Mouse (Mus musculus) embryonic facial prominence, embryonic 15.5 days (tissue): Measurements from ENCODE around the gene Trim2. TPM values are rescaled to one million over a fixed set of nuclear protein-coding genes. Genes with fewer than 3 reads are reported as not detected.

Experiments used
- ATAC-seq: fragments of 200-750 bp; cut with Nextera tagmentation; 2 replicates; pipeline ENCODE4 v1.8.0; 2017; ENCODE audit warnings: low read depth, moderate TSS enrichment; ENCODE audit not compliant: insufficient number of reproducible peaks, low FRiP score, low TSS enrichment
- H3K27ac ChIP-seq: fragments of 300-500 bp; sonication (generic); replicated peaks from 2 replicates; pipeline ENCODE4 v1.5.1; 2015; ENCODE audit warnings: mild to moderate bottlenecking, inconsistent platforms
- H3K27me3 ChIP-seq: fragments of 300-500 bp; sonication (generic); 2 replicates; pipeline ENCODE4 v1.6.1; 2015; ENCODE audit warnings: inconsistent platforms
- H3K36me3 ChIP-seq: fragments of 300-500 bp; sonication (generic); 2 replicates; pipeline ENCODE4 v1.6.1; 2015; ENCODE audit warnings: mild to moderate bottlenecking, inconsistent platforms
- H3K4me1 ChIP-seq: fragments of 300-500 bp; sonication (generic); 2 replicates; pipeline ENCODE4 v1.6.1; 2015; ENCODE audit warnings: inconsistent platforms
- H3K4me2 ChIP-seq: fragments of 300-500 bp; sonication (generic); replicated peaks from 2 replicates; pipeline ENCODE4 v1.6.1; 2015; ENCODE audit warnings: mild to moderate bottlenecking, inconsistent platforms
- H3K4me3 ChIP-seq: fragments of 300-500 bp; sonication (generic); replicated peaks from 2 replicates; pipeline ENCODE4 v1.5.1; 2015; ENCODE audit warnings: mild to moderate bottlenecking, inconsistent platforms
- H3K9ac ChIP-seq: fragments of 300-500 bp; sonication (generic); 2 replicates; pipeline ENCODE4 v1.6.1; 2015; ENCODE audit warnings: inconsistent platforms
- H3K9me3 ChIP-seq: fragments of 300-500 bp; sonication (generic); replicated peaks from 2 replicates; pipeline ENCODE4 v1.6.1; 2016; ENCODE audit warnings: inconsistent platforms
- WGBS: fragments of 180-500 bp; shearing (Covaris S2); methylation state at CpG from one replicate; pipeline ENCODE4 v1.1.7; 2015; 5-methylcytosine and 5-hydroxymethylcytosine counted together
- polyA plus RNA-seq: library from polyadenylated mRNA; unstranded; fragments of >200 nt; fragmentation: Nextera tagmentation; extraction: Ambion mirVana; gene quantifications from 2 replicates; pipeline ENCODE4 v1.2.1, GENCODE M21; 2015

Trim2 gene
- polyA plus RNA-seq, 1 experiment from 2014 or later = 31.0 TPM

DNA sequence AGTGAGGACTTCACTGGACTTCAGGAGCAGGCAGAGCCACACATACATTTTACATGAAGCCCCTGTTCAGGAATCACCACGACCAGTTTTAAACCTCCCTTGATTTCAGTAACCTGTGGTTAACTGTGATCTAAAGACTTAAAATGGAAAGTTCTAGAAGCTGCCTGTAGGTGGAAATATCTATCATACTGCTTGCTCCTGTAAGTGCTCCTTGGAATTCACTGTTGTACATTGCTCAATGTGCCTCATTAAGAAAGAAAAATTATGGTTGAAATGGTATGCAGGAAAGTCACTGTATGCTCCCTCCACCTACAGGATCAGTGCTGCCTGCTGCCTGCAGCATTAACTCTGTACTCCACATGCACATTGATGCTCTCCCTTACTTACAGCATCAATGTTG is 41.6 kb downstream of the Trim2 start:
- Histone ChIP-seq H3K4me1 (peaks cover 11% of the 10 kb centered on the region), H3K27me3 (no peaks in the 10 kb centered on the region; the same call in 1 of the 2 replicates), H3K9ac (no peak overlapping the region), H3K36me3 (no peaks in the 10 kb centered on the region), H3K9me3 (no peaks in the 10 kb centered on the region), H3K27ac (no peak overlapping the region), H3K4me2 (no peak overlapping the region), H3K4me3 (no peak overlapping the region)
- 46% methylated on average over 1 of the region's 1 CpGs for WGBS
- ATAC-seq = no peak

DNA sequence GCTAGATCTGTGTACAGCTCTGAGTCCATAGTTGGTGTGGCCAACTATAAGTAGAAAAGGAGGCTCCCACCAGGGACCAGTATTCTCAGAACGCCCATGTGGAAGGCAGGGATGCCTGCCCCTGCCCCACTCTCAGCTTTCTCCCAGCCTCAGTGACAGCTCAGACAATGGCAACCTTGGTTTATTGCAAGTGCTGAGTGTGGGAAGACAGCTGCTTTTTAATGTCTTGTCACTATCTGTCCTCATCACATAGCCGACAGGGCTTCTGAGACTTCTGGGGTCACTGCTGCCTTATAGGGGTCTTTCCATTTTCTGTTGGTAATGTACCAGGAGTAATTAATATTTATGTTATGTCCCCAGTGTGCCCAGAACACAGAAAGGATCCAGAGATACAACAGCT is 42.3 kb downstream of the Trim2 start:
- no peak overlapping the region for H3K4me2 ChIP-seq
- ATAC-seq = no peak
- H3K4me1 ChIP-seq = peaks cover 6% of the 10 kb centered on the region
- H3K36me3 ChIP-seq = no peaks in the 10 kb centered on the region
- H3K9ac ChIP-seq = no peak overlapping the region
- no peaks in the 10 kb centered on the region for H3K9me3 ChIP-seq
- whole genome bisulfite sequencing = 75% methylated on average over 2 of the region's 2 CpGs
- no peak overlapping the region for H3K4me3 ChIP-seq
- H3K27me3 ChIP-seq = no peaks in the 10 kb centered on the region; the same call in 1 of the 2 replicates
- no peak overlapping the region for H3K27ac ChIP-seq

DNA sequence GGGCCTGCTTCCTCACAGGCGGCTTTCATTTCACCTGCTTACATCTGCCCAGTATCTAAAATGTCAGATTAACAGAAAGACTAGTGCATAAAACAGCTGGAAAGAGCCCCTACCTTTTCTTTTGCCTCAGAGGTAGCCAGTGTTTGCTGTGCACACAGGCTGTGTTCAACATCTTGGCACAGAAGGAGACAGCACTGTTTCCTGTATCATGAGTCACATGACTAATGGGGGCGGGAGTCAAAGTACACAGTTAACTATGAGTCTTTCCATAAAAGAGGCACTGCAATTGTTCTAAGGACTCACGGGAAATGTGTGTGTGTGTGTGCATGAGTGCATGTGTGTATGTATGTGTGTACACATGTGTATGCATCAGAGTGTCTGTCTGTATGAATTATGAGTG is 43.9 kb downstream of the Trim2 start:
- 77% methylated on average over 3 of the region's 3 CpGs for WGBS
- Histone ChIP-seq H3K4me2 (no peak overlapping the region), H3K27ac (no peak overlapping the region), H3K4me3 (no peak overlapping the region), H3K9me3 (no peaks in the 10 kb centered on the region), H3K4me1 (peaks cover 9% of the 10 kb centered on the region), H3K27me3 (no peaks in the 10 kb centered on the region; the same call in 1 of the 2 replicates), H3K9ac (no peak overlapping the region), H3K36me3 (no peaks in the 10 kb centered on the region)
- no peak for ATAC-seq

DNA sequence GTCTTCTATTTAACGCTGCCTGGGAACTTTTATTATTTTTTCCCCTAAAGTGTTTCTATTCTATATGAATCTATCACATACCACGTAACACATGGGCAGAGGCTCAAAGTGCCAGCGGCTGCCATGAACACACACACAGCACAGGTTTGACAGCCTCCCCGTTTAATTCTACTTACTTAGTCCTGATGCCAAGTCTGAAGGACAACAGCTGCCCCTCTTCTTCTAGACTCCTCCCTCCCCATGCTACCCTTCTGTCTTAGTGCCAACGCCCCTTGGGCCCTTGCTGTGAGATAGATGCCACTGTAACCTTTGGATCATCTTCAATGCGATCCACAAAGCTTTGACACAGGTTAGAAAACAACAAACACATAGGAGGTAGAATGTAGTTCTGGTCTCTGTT is 44.8 kb downstream of the Trim2 start:
- H3K9me3 ChIP-seq = no peaks in the 10 kb centered on the region
- no peak overlapping the region for H3K9ac ChIP-seq
- no peaks in the 10 kb centered on the region for H3K36me3 ChIP-seq
- no peak overlapping the region for H3K4me3 ChIP-seq
- ATAC-seq = no peak
- WGBS = 82% methylated on average over 6 of the region's 6 CpGs
- no peak overlapping the region for H3K27ac ChIP-seq
- H3K27me3 ChIP-seq = no peaks in the 10 kb centered on the region; the same call in 1 of the 2 replicates
- no peak overlapping the region for H3K4me2 ChIP-seq
- peaks cover 9% of the 10 kb centered on the region for H3K4me1 ChIP-seq

DNA sequence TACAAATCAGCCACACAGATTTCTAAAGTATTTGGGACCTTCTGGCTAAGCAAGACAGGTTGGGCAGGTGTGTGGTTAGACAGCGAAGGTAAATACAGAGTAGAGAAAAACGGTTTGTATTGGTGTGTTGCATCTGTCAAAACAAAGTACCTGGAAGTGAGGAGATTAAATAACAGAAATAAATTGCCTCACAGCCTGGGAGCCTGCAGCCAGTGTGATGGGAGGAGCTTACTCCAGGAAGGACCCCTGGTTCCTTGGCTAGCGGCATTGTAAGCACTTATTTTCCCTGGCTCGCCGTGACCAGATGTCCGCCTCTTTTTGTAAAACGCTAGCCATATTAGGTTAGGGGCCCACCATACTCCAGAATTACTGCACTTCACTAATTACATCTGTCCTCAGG is 45.8 kb downstream of the Trim2 start:
- WGBS = 32% methylated on average over 7 of the region's 7 CpGs
- ATAC-seq = no peak
- H3K4me2 ChIP-seq = no peak overlapping the region
- no peak overlapping the region for H3K4me3 ChIP-seq
- peaks cover 9% of the 10 kb centered on the region for H3K4me1 ChIP-seq
- no peaks in the 10 kb centered on the region for H3K9me3 ChIP-seq
- no peaks in the 10 kb centered on the region for H3K36me3 ChIP-seq
- no peak overlapping the region for H3K27ac ChIP-seq
- H3K9ac ChIP-seq = no peak overlapping the region
- H3K27me3 ChIP-seq = no peaks in the 10 kb centered on the region; the same call in 1 of the 2 replicates

DNA sequence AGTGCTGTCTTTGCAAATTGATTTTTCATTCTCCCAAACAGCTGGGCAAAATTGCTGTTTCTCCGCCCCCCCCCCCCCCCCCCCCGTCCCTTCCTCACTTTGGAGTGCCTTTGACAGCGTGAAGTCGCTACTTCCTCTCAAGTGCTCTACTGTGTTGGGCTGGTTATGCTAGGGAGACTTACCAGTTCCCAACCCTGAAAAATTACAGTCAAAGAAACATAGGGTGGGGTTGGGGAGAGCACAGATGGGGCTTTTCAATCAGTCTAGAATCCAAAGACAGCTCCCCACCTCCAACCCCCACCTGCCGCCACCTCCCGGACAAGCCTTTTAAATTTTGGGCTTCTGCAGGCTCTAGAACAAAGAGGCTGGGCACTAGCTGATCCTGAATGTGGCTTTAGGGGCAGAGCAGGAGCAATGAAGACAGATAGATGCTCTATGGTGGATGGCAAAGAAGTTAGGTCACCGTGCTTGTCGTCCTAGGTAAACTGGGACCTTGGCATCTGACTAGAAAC is 46.6 kb downstream of the Trim2 start:
- Histone ChIP-seq H3K4me1 (peaks cover 9% of the 10 kb centered on the region), H3K9me3 (no peaks in the 10 kb centered on the region), H3K9ac (no peak overlapping the region), H3K27ac (peak overlapping the region; percentile 89), H3K4me2 (peak overlapping the region; percentile 92), H3K4me3 (peak overlapping the region; percentile 68), H3K36me3 (no peaks in the 10 kb centered on the region), H3K27me3 (no peaks in the 10 kb centered on the region; the same call in 1 of the 2 replicates)
- 2% methylated on average over 8 of the region's 8 CpGs for WGBS
- ATAC-seq = no peak

DNA sequence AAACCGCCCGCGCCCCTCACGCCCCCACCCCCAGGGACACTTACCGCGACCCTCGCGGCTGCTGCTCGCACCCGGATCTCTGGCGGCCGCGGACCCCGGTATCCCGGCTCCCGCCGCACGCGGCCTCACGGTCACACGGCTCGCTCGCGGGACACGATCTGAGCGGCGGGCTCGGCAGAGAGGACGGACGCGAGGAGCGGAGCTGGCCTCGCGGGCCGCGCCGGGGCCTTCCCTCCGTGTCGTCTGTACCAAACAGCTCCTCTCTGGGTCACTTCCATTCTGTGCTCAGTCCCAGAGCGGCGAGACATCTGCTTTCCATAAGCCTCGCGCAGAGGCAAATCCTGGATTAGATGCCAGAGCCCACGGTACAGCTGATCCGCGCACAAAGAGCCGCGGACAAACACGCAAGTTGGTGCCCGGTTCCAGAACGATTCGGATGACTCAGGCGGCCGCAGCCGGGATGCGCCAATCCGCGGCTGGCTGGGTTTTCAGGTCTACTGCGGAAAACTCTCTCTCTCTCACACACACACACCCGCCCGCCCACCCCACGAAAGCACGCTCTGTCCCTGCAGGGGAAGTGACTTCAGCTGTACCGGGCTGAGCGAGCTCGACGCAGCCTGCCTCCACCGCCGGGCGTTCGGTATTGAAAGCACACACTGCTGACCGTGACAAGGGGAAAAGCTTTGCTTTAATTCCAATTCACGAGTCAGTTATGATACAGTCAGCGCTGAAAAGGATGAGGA is 47.2 kb downstream of the Trim2 start:
- peak; percentile 75 for ATAC-seq
- H3K9ac ChIP-seq = peak overlapping the region; percentile 78
- peak overlapping the region; percentile 89 for H3K27ac ChIP-seq
- no peaks in the 10 kb centered on the region for H3K36me3 ChIP-seq
- H3K4me1 ChIP-seq = peaks cover 9% of the 10 kb centered on the region
- H3K4me2 ChIP-seq = peak overlapping the region; percentile 92
- H3K27me3 ChIP-seq = no peaks in the 10 kb centered on the region; the same call in 1 of the 2 replicates
- H3K9me3 ChIP-seq = no peaks in the 10 kb centered on the region
- peak overlapping the region; percentile 68 for H3K4me3 ChIP-seq
- under 1% methylated on average over 74 of the region's 74 CpGs for WGBS

DNA sequence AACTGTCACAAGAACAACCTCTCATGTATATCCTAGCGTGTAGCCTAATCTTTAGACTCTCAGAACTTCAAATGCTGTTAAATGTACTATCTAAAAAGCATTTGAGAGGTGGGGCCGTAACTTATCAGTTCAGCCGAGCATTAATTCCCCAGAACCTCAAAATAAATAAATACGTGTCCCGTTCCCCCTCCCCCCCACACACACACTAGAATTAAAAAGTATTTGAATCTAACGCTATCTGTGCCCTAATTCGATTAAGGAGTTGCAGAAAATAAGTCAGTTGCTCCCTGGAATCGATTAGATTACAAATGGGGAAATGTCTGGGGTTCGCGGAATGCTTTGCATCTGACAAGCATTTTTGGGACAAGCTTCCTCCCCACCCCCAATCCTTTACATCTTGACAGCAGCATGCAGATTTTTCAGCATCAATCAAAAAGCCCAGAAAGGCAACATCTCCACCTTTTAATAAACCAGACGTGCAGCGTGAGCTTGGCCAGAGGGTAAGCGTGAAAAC is 48.1 kb downstream of the Trim2 start:
- 6% methylated on average over 13 of the region's 13 CpGs for WGBS
- no peaks in the 10 kb centered on the region for H3K9me3 ChIP-seq
- H3K27me3 ChIP-seq = no peaks in the 10 kb centered on the region; the same call in 1 of the 2 replicates
- H3K4me2 ChIP-seq = peak overlapping the region; percentile 92
- H3K4me3 ChIP-seq = peak overlapping the region; percentile 68
- no peaks in the 10 kb centered on the region for H3K36me3 ChIP-seq
- H3K9ac ChIP-seq = peak overlapping the region; percentile 78
- H3K4me1 ChIP-seq = peaks cover 12% of the 10 kb centered on the region
- peak overlapping the region; percentile 89; the same call in 1 of the 2 replicates for H3K27ac ChIP-seq
- no peak for ATAC-seq

DNA sequence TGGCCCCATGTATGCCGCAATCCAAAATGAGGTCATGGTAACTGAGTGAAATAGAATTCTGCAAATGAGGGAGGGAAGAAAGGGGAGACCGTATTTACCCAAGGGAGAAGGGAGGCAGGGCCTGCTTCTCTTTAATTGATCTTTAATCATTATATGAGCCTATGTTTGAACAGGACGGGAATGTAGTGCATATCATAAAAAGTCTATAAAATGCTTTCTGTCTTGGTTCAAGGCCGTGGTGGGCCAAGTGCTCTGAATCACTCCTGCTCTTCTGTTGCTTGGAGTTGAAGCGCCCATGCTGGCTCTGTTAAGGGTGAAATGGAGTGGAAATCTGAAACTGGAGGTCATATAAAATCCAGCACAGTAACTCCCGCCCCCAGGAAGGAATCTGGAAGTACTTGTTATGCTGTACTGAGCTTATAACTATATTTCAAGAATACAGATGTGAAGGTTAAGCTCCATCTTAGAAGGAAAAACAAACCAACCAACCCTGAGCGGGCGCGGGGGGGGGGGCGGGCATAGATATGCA is 48.6 kb downstream of the Trim2 start:
- Histone ChIP-seq H3K9ac (no peak overlapping the region), H3K27me3 (no peaks in the 10 kb centered on the region; the same call in 1 of the 2 replicates), H3K9me3 (no peaks in the 10 kb centered on the region), H3K4me1 (peaks cover 17% of the 10 kb centered on the region), H3K36me3 (no peaks in the 10 kb centered on the region), H3K4me3 (peak overlapping the region; percentile 68), H3K27ac (no peak overlapping the region), H3K4me2 (peak overlapping the region; percentile 92)
- 34% methylated on average over 10 of the region's 10 CpGs for WGBS
- no peak for ATAC-seq

DNA sequence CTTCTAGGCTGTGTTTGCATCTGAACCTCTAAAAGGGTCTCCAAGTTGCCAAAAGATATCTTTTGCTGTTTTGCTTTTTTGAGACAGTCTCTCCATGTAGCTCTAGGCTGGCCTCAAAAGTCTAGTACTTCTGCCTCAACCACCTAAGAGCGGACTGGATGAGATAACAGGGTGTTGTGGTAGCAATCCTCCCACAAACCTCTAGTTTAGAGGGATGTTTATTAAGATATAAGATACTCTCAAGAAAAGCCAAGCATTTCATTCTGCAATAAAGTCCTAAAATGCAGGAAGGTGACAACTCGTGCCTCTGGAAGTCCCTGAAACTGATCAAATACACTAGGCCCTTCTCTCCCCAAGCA is 52.2 kb downstream of the Trim2 start:
- Histone ChIP-seq H3K4me3 (no peak overlapping the region), H3K36me3 (no peaks in the 10 kb centered on the region), H3K4me2 (no peak overlapping the region), H3K27me3 (no peaks in the 10 kb centered on the region), H3K27ac (no peak overlapping the region), H3K4me1 (peaks cover 26% of the 10 kb centered on the region), H3K9me3 (no peaks in the 10 kb centered on the region), H3K9ac (no peak overlapping the region)
- no peak for ATAC-seq
- 87% methylated on average over 2 of the region's 2 CpGs for WGBS

DNA sequence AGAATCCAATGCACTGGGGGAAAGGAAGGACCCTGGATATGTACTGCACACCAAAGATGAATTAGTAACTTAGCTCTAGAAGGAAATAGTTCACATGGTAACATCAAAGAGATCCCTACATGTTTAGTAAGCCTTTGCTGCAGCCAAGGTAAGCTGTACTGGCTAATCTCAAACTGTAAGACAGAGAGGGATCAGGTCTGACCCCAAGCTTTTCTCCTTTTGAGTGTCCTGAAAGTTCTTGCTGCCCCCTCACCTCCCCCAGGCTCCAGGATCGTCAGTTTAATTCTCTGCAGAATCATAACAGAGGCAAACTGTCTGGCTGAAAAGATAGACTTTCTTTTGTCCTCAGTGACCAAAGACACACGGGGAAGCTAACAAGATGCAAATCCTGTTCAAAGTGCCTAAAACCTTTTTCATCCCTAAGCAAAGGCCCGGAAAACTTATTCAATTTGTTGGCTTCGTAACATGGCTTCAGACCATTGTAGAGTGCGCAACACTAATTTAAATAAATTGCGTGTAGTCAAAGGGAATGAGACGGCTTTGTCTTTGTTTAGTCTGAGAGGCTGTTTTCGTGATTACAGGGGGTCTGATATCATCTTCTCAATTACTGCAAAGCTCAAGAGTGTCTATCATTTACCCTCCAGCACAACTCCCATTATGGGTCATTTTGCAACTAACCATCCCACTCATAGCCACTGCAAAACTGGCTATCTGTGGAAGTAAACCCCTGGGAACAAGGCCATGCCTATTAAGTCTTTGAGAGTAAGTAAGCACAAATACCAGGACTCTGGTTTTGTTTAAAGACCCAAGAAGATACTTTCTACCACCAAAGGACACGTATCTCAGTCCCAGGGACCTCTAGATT is 52.8 kb downstream of the Trim2 start:
- peaks cover 25% of the 10 kb centered on the region for H3K4me1 ChIP-seq
- 66% methylated on average over 9 of the region's 9 CpGs for WGBS
- no peaks in the 10 kb centered on the region for H3K27me3 ChIP-seq
- no peak overlapping the region for H3K4me3 ChIP-seq
- no peak overlapping the region for H3K27ac ChIP-seq
- no peak for ATAC-seq
- no peaks in the 10 kb centered on the region for H3K9me3 ChIP-seq
- H3K9ac ChIP-seq = no peak overlapping the region
- H3K4me2 ChIP-seq = no peak overlapping the region
- H3K36me3 ChIP-seq = no peaks in the 10 kb centered on the region
